ENCODE assay signal across 18 mouse cellular contexts in genomic region chr8:47008220-47008773, GRCm38 (mm10). TPM values are rescaled to one million over a fixed set of nuclear protein-coding genes. Genes with fewer than 3 reads are reported as not detected.
DNase-seq lines count a peak whose midpoint lies in the region; ATAC-seq lines count a peak whose summit lies in the region.
"Had no signal": no experiment of that assay in that cellular context is flagged by ENCODE, and none has a peak within 500 bp of the region (broad histone marks: within the 10 kb centered on the region; RNA-seq: fewer than 3 reads in every experiment).

No protein-coding gene starts in this region.

- H3K27ac ChIP-seq in kidney, embryonic 15.5 days = no peak overlapping the region
- H3K27ac ChIP-seq: heart, embryonic 15.5 days; hindbrain, embryonic 13.5 days; midbrain, embryonic 10.5 days; neural tube, embryonic 12.5 days had no signal

- peak; percentile 49 for DNase-seq in kidney, adult 11 months
- DNase-seq in forelimb bud, embryonic 11.5 days (ENCODE audit: low read depth, low spot score) = peak; percentile 41
- DNase-seq in kidney, postnatal 14 days = peak; percentile 49
- peak; percentile 5 for DNase-seq in yolk sac, embryonic 10.5 days (ENCODE audit: low spot score)
- no peak for DNase-seq in liver
- no peak for DNase-seq in retina, postnatal 1 day
- DNase-seq: cerebellum, adult 9-10 months; lung, adult 18-20 months; right cerebral cortex, postnatal 25 days; thymus, postnatal 25 days had no signal

- 38% methylated on average over 13 of the region's 13 CpGs for WGBS in kidney, embryonic 15.5 days

- no peaks in the 10 kb centered on the region for H3K36me3 ChIP-seq in kidney, embryonic 15.5 days
- H3K36me3 ChIP-seq: heart, embryonic 15.5 days; hindbrain, embryonic 13.5 days; midbrain, embryonic 10.5 days; neural tube, embryonic 12.5 days had no signal

- no peak for ATAC-seq in kidney, embryonic 15.5 days (replicated peaks; ENCODE audit: low FRiP score)
- ATAC-seq: forebrain, embryonic 14.5 days; intestine, embryonic 16.5 days had no signal

- H3K4me1 ChIP-seq in kidney, embryonic 15.5 days = no peaks in the 10 kb centered on the region
- H3K4me1 ChIP-seq: heart, embryonic 15.5 days; hindbrain, embryonic 13.5 days; neural tube, embryonic 12.5 days had no signal

- H3K4me3 ChIP-seq in kidney, embryonic 15.5 days (replicated peaks) = no peak overlapping the region
- H3K4me3 ChIP-seq: erythroblast, embryonic 14.5 days; heart, embryonic 15.5 days; hindbrain, embryonic 13.5 days; midbrain, embryonic 10.5 days; neural tube, embryonic 12.5 days had no signal

- no peaks in the 10 kb centered on the region for H3K9me3 ChIP-seq in kidney, embryonic 15.5 days (replicated peaks)
- H3K9me3 ChIP-seq: heart, embryonic 15.5 days; hindbrain, embryonic 13.5 days; midbrain, embryonic 10.5 days; neural tube, embryonic 12.5 days had no signal

- H3K27me3 ChIP-seq in kidney, embryonic 15.5 days = no peaks in the 10 kb centered on the region
- H3K27me3 ChIP-seq: heart, embryonic 15.5 days; hindbrain, embryonic 13.5 days; neural tube, embryonic 12.5 days had no signal

- no peak overlapping the region for H3K4me2 ChIP-seq in kidney, embryonic 15.5 days
- H3K4me2 ChIP-seq: heart, embryonic 15.5 days; hindbrain, embryonic 13.5 days; neural tube, embryonic 12.5 days had no signal

- no peak overlapping the region for H3K9ac ChIP-seq in kidney, embryonic 15.5 days
- H3K9ac ChIP-seq: heart, embryonic 15.5 days; hindbrain, embryonic 13.5 days; neural tube, embryonic 12.5 days had no signal

RNA-seq across cellular contexts. Expression of gene Enpp6, which starts 21.6 kb away (rescaled TPM):
- 1.7 TPM in 2 replicates for polyA plus RNA-seq in kidney, embryonic 15.5 days (2015; fragmentation: Nextera tagmentation; extraction: Ambion mirVana)
- polyA plus RNA-seq: erythroblast, embryonic 14.5 days; forebrain, embryonic 14.5 days had no signal

Comparison
In these comparisons a context has a peak if more than half of its experiments do, and no peak if none do; other contexts are left out.
1. DNase-seq: peak in kidney, adult 11 months (single experiment), forelimb bud, embryonic 11.5 days (single experiment), kidney, postnatal 14 days (single experiment) and yolk sac, embryonic 10.5 days (single experiment); none in liver (single experiment) and retina, postnatal 1 day (single experiment).